Mouse (Mus musculus): ENCODE data around the gene Xrcc3.

- no peak for TF ChIP-seq GATA1 (IDR thresholded peaks at IDR 0.05; ENCODE audit: borderline replicate concordance, low read length)
- no peak for TF ChIP-seq FLI1 (IDR thresholded peaks at IDR 0.05; ENCODE audit: low read length)
Observed at GRCm38 (mm10) chr12:111819936-111820335, 6.3 kb upstream of the Xrcc3 start.

All from megakaryocyte, embryonic 14.5 days (primary cell).